Mouse (Mus musculus) liver, embryonic 14.5 days (tissue): ENCODE data around the gene Lims1. TPM values are rescaled to one million over a fixed set of nuclear protein-coding genes. Genes with fewer than 3 reads are reported as not detected.
A peak's percentile ranks its signal among the peaks of the same experiment; 100 is the strongest.

Source experiments
- ATAC-seq: fragments of 200-750 bp; cut with Nextera tagmentation; 2 replicates; pipeline ENCODE4 v1.8.0; 2017; ENCODE audit warnings: moderate number of reproducible peaks, mild to moderate bottlenecking, moderate library complexity; ENCODE audit not compliant: insufficient read depth
- DNase-seq, 3 experiments: peaks; one replicate each; pipeline ENCODE4 v3.0.0-alpha.2; 2012 to 2013; ENCODE audit warnings: low read depth in 3 of 3, low spot score in 3 of 3
- H3K27ac ChIP-seq: fragments of 300-500 bp; sonication (generic); 2 replicates; pipeline ENCODE4 v1.5.1; 2014; ENCODE audit warnings: moderate library complexity, mild to moderate bottlenecking, control low read depth, inconsistent platforms
- H3K27me3 ChIP-seq: fragments of 300-500 bp; sonication (generic); 2 replicates; pipeline ENCODE4 v1.6.1; 2014; ENCODE audit warnings: mild to moderate bottlenecking, low read length, moderate library complexity; ENCODE audit not compliant: control insufficient read depth, insufficient read depth
- H3K36me3 ChIP-seq: fragments of 300-500 bp; sonication (generic); replicated peaks from 2 replicates; pipeline ENCODE4 v1.6.1; 2014; ENCODE audit warnings: low read depth; ENCODE audit not compliant: control insufficient read depth, insufficient read depth
- H3K4me1 ChIP-seq, 2 experiments: fragments of 200-500 bp in 1 of 2; fragments of 300-500 bp in 1 of 2; sonication (generic) in 1 of 2; replicated peaks; 2 replicates each; pipeline ENCODE4 v1.6.1; 2012 to 2014; ENCODE audit warnings: antibody characterized with exemption in 1 of 2, inconsistent platforms in 1 of 2, low read length in 1 of 2; ENCODE audit not compliant: control insufficient read depth in 2 of 2, insufficient read depth in 2 of 2
- H3K4me2 ChIP-seq: fragments of 300-500 bp; sonication (generic); 2 replicates; pipeline ENCODE4 v1.6.1; 2014; ENCODE audit warnings: low read depth, mild to moderate bottlenecking, control low read depth, moderate library complexity
- H3K4me3 ChIP-seq, 2 experiments: fragments of 200-500 bp in 1 of 2; fragments of 300-500 bp in 1 of 2; sonication (generic) in 1 of 2; 2 replicates each; pipeline ENCODE4 v1.5.1; 2012 to 2014; ENCODE audit warnings: low read depth in 2 of 2, low read length in 2 of 2, mild to moderate bottlenecking in 2 of 2, control low read depth in 1 of 2, inconsistent platforms in 1 of 2, moderate library complexity in 1 of 2; ENCODE audit not compliant: insufficient read depth in 1 of 2
- H3K9ac ChIP-seq: fragments of 300-500 bp; sonication (generic); replicated peaks from 2 replicates; pipeline ENCODE4 v1.6.1; 2014; ENCODE audit warnings: mild to moderate bottlenecking, control low read depth, moderate library complexity
- H3K9me3 ChIP-seq: fragments of 300-500 bp; sonication (generic); 2 replicates; pipeline ENCODE4 v1.6.1; 2016; ENCODE audit warnings: low read length, mixed read lengths; ENCODE audit not compliant: control insufficient read depth
- CTCF ChIP-seq: IDR thresholded peaks from 2 replicates; pipeline ENCODE4 v1.5.1; 2016; ENCODE audit warnings: antibody characterized with exemption, low read depth, control low read depth
- EP300 ChIP-seq: IDR thresholded peaks from 2 replicates; pipeline ENCODE4 v1.6.1; 2016; ENCODE audit warnings: antibody characterized with exemption, low read depth
- WGBS: fragments of 180-500 bp; shearing (Covaris S2); extraction: QIAGEN DNeasy Blood & Tissue Kit; methylation state at CpG from one replicate; pipeline ENCODE4 v1.1.7; 2014; ENCODE audit not compliant: insufficient replicate concordance; 5-methylcytosine and 5-hydroxymethylcytosine counted together
- polyA plus RNA-seq, 2 experiments: library from polyadenylated mRNA; depleted of rRNA in 1 of 2; stranded (reverse) in 1 of 2; unstranded in 1 of 2; fragments of >200 nt; fragmentation: Nextera tagmentation in 1 of 2; extraction: Ambion mirVana in 1 of 2; gene quantifications; 2 replicates each; pipeline versions ENCODE4 v1.2.1 to v1.2.3; 2012 to 2014

Lims1 gene
- polyA plus RNA-seq, 2 experiments = 20.9 to 69.0 TPM

DNA sequence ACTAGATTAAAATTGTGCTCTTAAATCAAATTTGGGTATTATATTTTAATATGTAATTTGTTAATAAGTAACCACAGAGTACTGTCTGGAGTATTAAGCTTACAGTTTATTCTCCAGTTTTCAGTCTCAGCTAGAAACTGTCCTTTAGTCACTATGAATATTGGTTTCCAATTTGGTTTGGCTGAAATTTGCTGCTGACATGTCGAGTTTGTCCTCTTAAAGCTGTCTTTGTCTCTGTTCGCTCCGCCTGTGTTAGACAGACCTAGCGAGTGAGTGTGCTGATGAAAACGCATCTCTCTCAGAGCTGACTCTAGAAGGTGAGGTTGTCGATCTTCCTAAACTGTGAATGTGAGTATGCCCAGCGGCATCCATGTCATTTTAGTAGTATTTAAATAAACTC is 18.3 kb upstream of the Lims1 start:
- WGBS = 78% methylated on average over 7 of the region's 7 CpGs
- Histone ChIP-seq H3K4me1 (no peaks in the 10 kb centered on the region), H3K36me3 (no peaks in the 10 kb centered on the region), H3K27ac (no peak overlapping the region), H3K9me3 (no peaks in the 10 kb centered on the region), H3K9ac (no peak overlapping the region), H3K27me3 (no peaks in the 10 kb centered on the region), H3K4me2 (no peak overlapping the region), H3K4me3 (no peak overlapping the region)
- DNase-seq = no peak
- TF ChIP-seq EP300 (no peak), CTCF (no peak)
- no peak for ATAC-seq

DNA sequence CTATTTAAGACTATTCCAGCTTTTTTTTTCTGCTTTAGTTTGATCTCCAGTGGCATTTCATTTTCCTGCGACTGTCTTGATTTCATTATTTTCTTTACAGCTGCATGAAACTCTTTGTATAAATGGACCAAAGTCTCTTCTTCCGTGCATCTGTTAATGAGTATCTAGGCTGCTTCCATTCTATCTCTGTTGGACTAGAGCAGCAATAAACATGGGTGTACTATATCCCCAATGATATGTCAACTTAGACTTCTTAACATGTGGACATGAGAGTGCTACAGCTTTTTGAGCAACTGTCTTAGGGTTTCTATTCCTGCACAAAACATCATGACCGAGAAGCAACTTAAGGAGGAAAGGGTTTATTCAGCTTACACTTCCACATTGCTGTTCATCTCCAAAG is 16.4 kb upstream of the Lims1 start:
- no peaks in the 10 kb centered on the region for H3K27me3 ChIP-seq
- no peak overlapping the region for H3K4me2 ChIP-seq
- H3K4me3 ChIP-seq = no peak overlapping the region
- ATAC-seq = no peak
- 73% methylated on average over 3 of the region's 3 CpGs for WGBS
- TF ChIP-seq CTCF (no peak), EP300 (no peak)
- H3K27ac ChIP-seq = no peak overlapping the region
- DNase-seq = no peak
- H3K9me3 ChIP-seq = no peaks in the 10 kb centered on the region
- H3K9ac ChIP-seq = no peak overlapping the region
- no peaks in the 10 kb centered on the region for H3K4me1 ChIP-seq
- H3K36me3 ChIP-seq = no peaks in the 10 kb centered on the region

DNA sequence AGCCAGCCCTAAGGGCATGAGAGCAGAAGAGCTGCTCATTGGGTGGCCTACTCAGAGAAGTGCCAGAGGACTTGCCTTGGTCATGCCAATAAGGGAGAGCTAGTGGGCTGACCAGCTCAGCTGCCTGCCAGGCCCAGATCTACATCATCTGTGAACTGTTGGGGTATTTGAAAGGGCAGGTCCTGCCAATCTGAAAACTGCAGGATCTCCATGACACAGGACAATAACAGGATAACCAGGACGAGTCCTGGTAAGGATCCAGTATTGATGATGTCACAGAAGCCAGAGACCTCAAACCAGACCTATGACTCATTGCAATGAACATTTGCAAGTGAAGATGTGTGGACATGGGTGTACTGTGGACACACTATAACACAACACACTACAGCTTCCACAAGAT is 12.5 kb upstream of the Lims1 start:
- ATAC-seq (no peak), DNase-seq (no peak)
- TF ChIP-seq CTCF (no peak), EP300 (no peak)
- Histone ChIP-seq H3K9me3 (no peaks in the 10 kb centered on the region), H3K27ac (no peak overlapping the region), H3K4me3 (no peak overlapping the region), H3K36me3 (no peaks in the 10 kb centered on the region), H3K27me3 (no peaks in the 10 kb centered on the region), H3K9ac (no peak overlapping the region), H3K4me2 (no peak overlapping the region), H3K4me1 (no peaks in the 10 kb centered on the region)
- WGBS = 38% methylated on average over 1 of the region's 1 CpGs

DNA sequence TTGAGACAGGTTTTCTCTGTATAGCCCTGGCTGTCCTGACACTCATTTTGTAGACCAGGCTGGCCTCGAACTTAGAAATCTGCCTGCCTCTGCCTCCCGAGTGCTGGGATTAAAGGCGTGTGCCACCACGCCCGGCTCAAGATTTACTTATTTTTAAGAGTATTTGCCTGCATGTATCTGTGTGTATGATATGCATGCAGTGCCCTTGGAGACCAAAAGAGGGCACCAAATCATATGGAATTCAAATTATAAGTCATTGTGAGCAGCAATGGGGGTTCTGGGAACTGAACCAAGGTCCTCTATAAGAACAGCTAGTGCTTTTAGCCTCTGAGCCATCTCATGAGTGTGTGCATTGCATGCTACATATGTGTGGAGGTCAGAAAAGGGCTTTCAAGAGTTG is 10.4 kb upstream of the Lims1 start:
- no peaks in the 10 kb centered on the region for H3K4me1 ChIP-seq
- ATAC-seq = no peak
- WGBS = 85% methylated on average over 5 of the region's 5 CpGs

GRCm38 (mm10) chr10:58320881-58321280 is 2.4 kb upstream of the Lims1 start:
- no peak for TF ChIP-seq EP300
- TF ChIP-seq CTCF = no peak
- Histone ChIP-seq H3K36me3 (no peaks in the 10 kb centered on the region), H3K4me3 (no peak overlapping the region), H3K9me3 (no peaks in the 10 kb centered on the region), H3K27me3 (no peaks in the 10 kb centered on the region), H3K9ac (no peak overlapping the region), H3K4me1 (peaks cover 10 to 13% of the 10 kb centered on the region in 2 experiments), H3K27ac (no peak overlapping the region), H3K4me2 (no peak overlapping the region)
- DNase-seq (no peak), ATAC-seq (no peak)
- 70% methylated on average over 3 of the region's 3 CpGs for WGBS

More for the DNA sequence above, 10.4 kb upstream of the Lims1 start:
- no peak overlapping the region for H3K4me2 ChIP-seq
- H3K9me3 ChIP-seq = no peaks in the 10 kb centered on the region
- no peaks in the 10 kb centered on the region for H3K27me3 ChIP-seq
- no peak for DNase-seq
- H3K4me3 ChIP-seq = no peak overlapping the region
- TF ChIP-seq EP300 = no peak
- TF ChIP-seq CTCF = peak; percentile 34; the same call in 1 of the 2 replicates
- H3K36me3 ChIP-seq = no peaks in the 10 kb centered on the region
- H3K27ac ChIP-seq = no peak overlapping the region
- H3K9ac ChIP-seq = no peak overlapping the region
